Mouse (Mus musculus): ENCODE measurements at regions not wholly inside any gene's neighbourhood (a gene's known extent, or its start where the extent isn't known, plus 50 kb on each side); places are given as distances from the start of the nearest gene placed in this dataset.

DNA sequence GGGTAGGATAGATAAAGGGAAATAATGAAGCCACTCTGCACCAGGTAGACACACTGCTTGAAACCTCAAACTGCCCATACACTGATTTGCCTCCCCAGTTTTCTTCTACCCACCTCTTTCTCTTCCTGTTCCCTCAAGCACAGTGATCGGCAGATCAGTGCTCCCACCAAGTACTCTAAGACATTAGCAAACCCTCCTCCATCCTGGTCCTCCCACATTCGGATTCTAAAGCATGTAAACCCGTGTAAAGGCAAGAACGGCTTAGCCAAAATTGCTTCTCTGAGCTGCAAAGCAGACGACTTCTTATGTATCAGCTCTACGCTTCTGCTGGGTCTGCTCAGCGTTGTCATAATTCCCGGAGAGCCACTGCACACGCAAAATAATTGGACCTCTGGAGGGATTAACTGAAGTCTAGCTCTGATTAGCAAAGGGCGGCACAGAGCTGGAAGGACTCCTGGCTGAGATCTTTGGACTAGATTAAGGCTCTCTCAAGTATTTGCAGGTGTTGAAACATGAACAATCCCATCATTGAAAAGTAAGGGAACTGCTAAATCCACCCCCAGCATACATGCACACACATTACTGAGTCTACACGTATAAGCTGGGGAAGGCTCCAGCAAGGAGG is 67.2 kb downstream of the Mtx3 start:
- no peak for DNase-seq (ENCODE audit: low spot score in 2 of 2)

- DNase-seq (ENCODE audit: low spot score in 2 of 2): no peak
Observed at GRCm38 (mm10) chr13:92912661-92913060, 68.1 kb downstream of the Mtx3 start.

DNA sequence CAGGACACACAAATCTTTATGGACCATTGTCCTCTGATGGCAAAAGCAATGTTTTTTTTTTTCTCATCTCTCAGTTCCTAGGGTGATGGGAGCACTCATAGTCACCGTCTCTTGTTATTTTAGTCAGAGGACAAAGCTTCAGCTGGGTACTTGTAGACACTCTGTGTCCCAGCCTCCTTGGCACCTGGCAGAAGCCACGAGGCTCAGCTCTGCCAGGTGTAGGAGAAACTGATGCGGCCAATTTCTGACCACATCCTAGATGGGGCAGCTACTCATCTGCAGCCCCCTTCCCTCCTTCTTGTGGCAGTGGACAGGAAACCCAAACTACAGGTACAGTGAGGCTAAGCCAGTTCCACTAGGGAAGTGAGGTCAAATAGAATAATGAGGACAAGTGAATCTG is 70.1 kb downstream of the Mtx3 start:
- DNase-seq (ENCODE audit: low spot score in 2 of 2): no peak

DNA sequence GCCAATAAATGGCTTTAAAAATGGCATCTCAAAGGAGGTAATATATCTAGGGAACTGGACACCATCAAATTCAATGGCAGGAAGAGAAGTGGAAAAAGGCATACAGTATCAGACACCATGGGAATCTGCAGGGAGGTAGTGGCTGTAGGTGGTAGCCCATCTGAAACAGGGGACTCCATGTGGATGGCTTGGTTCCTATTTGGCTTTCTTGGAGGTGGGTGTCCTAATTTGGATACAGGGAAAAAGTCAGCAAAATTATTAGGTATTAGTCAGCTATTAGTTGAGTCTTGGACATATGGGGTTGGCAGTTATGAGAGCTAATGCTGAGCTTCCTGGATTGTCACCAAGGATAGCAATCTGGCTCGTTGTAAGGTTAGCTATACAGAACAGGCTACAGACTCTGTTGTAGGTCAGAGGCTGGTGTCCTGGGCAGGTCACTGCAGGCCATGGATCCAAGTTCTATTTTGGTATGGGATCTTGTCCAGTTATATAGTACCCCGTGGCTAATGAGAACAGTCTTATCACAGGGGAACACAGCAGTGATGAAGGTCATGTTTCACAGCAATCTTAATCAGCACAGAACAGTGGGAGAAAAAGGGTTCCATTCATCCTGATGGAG is 70.8 kb downstream of the Mtx3 start:
- no peak for DNase-seq (ENCODE audit: low spot score in 2 of 2)

GRCm38 (mm10) chr13:92915948-92916710 is 71.6 kb downstream of the Mtx3 start:
- DNase-seq (ENCODE audit: low spot score in 2 of 2): no peak

GRCm38 (mm10) chr13:92919882-92920281 is 75.3 kb downstream of the Mtx3 start:
- DNase-seq (ENCODE audit: low spot score in 2 of 2): no peak

DNA sequence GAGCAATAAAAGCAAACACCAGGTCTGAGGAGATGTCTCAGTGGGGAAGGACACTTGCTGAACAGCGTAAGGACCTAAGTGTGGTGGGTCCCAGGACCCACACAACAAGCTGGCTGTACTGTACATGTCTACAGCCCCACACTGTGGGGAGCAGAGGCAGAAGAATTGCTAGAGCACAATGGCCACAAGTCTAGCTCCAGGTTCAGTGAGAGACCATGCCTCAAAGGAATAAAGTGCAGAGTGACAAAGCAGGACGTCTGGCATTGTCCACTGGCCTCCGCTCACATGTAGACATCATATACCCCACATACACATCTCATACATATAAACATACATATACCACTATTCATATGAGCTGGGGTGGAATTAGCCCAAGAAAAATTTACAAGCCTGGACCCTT is 77.4 kb downstream of the Mtx3 start:
- no peak for DNase-seq (ENCODE audit: low spot score in 2 of 2)

- no peak for DNase-seq (ENCODE audit: low spot score in 2 of 2)
Observed at GRCm38 (mm10) chr13:92923496-92923895, 78.9 kb downstream of the Mtx3 start.

DNA sequence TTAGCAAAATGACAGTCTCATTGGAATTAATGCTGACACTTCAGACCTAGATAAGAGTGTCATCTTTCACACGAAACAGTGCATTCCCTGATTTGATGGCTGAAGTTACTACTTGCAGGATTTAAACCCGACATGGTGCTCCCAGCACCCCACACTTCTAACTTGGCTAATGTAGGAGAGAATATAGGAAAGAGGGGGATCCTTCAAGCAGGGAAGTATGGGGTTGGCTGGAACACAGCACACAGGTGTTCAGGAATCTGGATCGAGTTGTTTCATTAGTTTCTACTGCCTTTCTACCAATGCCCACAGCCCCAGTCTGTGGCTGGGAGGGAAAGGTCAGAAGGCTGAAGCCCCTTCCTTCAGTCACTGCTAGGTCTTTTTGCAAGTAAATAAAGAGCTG is 79.5 kb downstream of the Mtx3 start:
- DNase-seq (ENCODE audit: low spot score in 2 of 2): no peak

GRCm38 (mm10) chr13:92925196-92925595 is 80.6 kb downstream of the Mtx3 start:
- DNase-seq (ENCODE audit: low spot score in 2 of 2): no peak

GRCm38 (mm10) chr13:92928551-92928950 is 84.0 kb downstream of the Mtx3 start:
- DNase-seq (ENCODE audit: low spot score in 2 of 2): no peak

DNA sequence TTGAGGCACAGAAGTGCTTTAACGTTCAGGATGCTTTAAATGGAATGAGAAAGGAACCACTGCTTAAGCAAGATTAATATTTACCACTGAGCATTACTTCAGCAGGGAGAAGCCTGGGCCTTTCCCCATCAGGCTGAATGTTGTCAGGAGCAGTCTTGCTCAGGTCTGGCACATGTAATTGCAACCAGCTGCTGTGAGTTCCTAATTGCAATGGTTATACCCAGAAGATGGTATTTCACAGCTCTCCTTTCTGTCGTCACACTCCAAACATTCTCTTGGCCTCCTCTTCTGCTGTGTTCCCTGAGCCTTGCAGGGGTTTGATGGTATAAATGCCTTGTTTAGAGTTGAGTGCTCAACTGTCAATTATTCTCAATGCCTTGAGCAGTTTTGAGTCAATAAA is 87.1 kb downstream of the Mtx3 start:
- DNase-seq (ENCODE audit: low spot score in 2 of 2): no peak

DNA sequence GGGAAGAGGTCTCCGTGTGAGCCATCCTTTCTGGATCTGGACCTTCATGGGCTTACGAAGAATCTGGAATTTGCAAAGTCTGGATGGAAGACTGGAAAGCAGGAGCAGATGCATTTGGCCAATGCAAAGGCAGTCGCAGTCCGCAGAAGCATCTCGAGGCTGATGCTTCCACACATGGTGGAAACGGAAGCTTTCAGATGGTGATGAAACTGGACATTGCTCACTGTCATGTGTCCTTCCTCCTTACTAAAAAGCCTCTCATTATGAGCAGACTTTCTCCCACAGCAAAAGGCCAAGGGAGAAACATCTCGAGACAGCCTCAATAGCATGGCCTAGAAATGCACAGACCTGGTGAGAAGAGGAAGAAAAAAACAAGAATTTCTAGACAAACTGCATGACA is 94.5 kb downstream of the Mtx3 start:
- no peak for DNase-seq (ENCODE audit: low spot score in 2 of 2)

GRCm38 (mm10) chr13:92940610-92941009 is 96.0 kb downstream of the Mtx3 start:
- no peak for DNase-seq (ENCODE audit: low spot score in 2 of 2)

- no peak for DNase-seq (ENCODE audit: low spot score in 2 of 2)
Observed at GRCm38 (mm10) chr13:92948560-92948959, 104.0 kb downstream of the Mtx3 start.

GRCm38 (mm10) chr13:92960031-92960430 is 115.5 kb downstream of the Mtx3 start:
- DNase-seq (ENCODE audit: low spot score in 2 of 2): no peak

GRCm38 (mm10) chr13:92962625-92963024 is 118.1 kb downstream of the Mtx3 start:
- no peak for DNase-seq (ENCODE audit: low spot score in 2 of 2)

GRCm38 (mm10) chr13:92963351-92963895 is 118.9 kb downstream of the Mtx3 start:
- no peak for DNase-seq (ENCODE audit: low spot score in 2 of 2)

GRCm38 (mm10) chr13:92964213-92964743 is 119.7 kb downstream of the Mtx3 start:
- DNase-seq (ENCODE audit: low spot score in 2 of 2): no peak

DNA sequence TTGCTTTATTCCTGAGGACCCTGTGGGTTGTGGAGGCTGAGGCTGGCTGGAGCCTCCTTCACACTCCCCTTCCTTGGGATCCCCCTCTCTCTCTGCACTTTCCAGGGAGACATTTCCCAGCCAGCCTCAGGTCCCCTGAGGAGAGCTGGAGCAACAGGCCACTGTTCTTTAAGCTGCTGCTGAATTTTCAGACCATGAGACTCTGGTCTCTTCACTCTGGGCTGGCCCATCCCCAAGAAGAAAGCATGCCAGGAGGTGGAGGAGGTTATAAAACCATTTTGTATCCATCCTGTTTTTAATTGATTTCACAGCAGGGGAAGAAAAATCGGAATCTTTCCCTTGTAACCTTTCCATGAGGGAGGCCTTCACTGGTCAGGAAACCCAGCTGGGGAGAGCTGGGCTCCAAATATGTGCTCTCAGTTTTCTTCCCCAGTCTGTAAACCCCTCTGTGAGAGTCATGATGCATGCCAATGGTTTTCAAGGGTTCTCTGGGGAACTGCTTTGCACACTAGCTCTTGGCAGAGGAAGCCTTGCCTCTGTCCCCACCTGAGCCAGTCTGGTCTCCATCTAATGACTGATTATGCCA is 122.6 kb downstream of the Mtx3 start:
- DNase-seq (ENCODE audit: low spot score in 2 of 2): no peak

DNA sequence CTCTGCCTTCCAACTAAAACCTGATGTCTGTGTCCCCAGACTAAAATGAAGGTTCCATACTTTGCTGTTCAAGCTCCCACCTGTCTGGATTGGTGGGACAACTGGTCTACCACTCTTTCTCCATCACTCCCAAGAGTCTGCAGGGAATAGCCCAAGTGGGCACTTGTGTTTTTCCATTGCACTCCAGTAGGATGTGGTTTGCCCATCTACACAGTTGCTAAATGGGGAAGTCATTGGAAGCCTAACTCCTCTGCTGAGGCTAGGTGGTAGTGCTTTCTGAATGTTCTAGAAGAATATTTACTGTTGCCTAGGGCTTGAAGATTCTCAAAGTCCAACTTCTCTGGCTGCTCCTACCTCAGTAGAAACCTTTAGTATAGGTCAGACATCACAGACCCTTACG is 125.0 kb downstream of the Mtx3 start:
- DNase-seq (ENCODE audit: low spot score in 2 of 2): no peak

DNA sequence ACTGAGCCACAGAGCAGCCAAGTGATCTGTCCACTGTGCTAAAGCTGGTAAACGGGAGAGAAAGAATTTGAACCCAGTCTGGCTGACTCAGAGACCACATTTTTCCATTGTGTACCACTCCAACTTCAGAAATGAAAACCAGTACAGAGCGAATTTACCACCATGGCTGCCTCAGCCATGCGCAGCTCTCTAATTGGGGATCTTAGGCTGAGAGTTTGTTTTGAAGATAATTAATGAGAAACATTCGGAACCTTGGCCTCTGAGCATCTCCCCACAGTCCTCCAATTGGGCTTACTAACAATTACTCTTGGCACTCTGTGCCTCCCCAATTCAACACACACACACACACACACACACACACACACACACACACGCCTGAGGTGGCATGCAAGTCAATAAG is 128.3 kb downstream of the Mtx3 start:
- no peak for DNase-seq (ENCODE audit: low spot score in 2 of 2)
